In genomic region chr1:181512430-181513129, GRCm38 (mm10) we compare ENCODE assay signal across 34 mouse cellular contexts. TPM values are rescaled to one million over a fixed set of nuclear protein-coding genes. Genes with fewer than 3 reads are reported as not detected.
DNase-seq lines count a peak whose midpoint lies in the region; ATAC-seq and TF ChIP-seq lines count a peak whose summit lies in the region.
"Had no signal": no experiment of that assay in that cellular context is flagged by ENCODE, and none has a peak within 500 bp of the region (broad histone marks: within the 10 kb centered on the region; RNA-seq: fewer than 3 reads in every experiment).

No protein-coding gene starts in this region.

- no peaks in the 10 kb centered on the region for H3K27me3 ChIP-seq in lung, embryonic 14.5 days (ENCODE audit: insufficient read depth, low read length)
- H3K27me3 ChIP-seq in lung, postnatal 0 days (replicated peaks; ENCODE audit: insufficient read depth, low read length), result no peaks in the 10 kb centered on the region
- H3K27me3 ChIP-seq: CH12.LX; embryonic facial prominence, embryonic 12.5 days; embryonic facial prominence, embryonic 15.5 days; heart, embryonic 12.5 days; heart, embryonic 15.5 days; hindbrain, embryonic 13.5 days; Patski had no signal

- no peak for TF ChIP-seq POLR2A in lung, adult 2 months (IDR thresholded peaks at IDR 0.05; ENCODE audit: borderline replicate concordance, extremely low read depth, low read depth, low read length)

- H3K4me1 ChIP-seq in lung, embryonic 14.5 days (ENCODE audit: insufficient read depth), result no peaks in the 10 kb centered on the region
- no peaks in the 10 kb centered on the region for H3K4me1 ChIP-seq in lung, postnatal 0 days (ENCODE audit: insufficient read depth, low read depth, low read length)
- H3K4me1 ChIP-seq in lung, adult 2 months (ENCODE audit: control insufficient read depth, insufficient read depth, low read length), result no peaks in the 10 kb centered on the region
- H3K4me1 ChIP-seq: embryonic facial prominence, embryonic 12.5 days; heart, embryonic 15.5 days; hindbrain, embryonic 10.5 days; hindbrain, embryonic 13.5 days had no signal

- H3K4me2 ChIP-seq in lung, embryonic 14.5 days, result no peak overlapping the region
- no peak overlapping the region for H3K4me2 ChIP-seq in lung, postnatal 0 days (replicated peaks; ENCODE audit: low read depth, low read length)
- H3K4me2 ChIP-seq: embryonic facial prominence, embryonic 12.5 days; embryonic facial prominence, embryonic 15.5 days; heart, embryonic 12.5 days; heart, embryonic 15.5 days; hindbrain, embryonic 13.5 days had no signal

- H3K4me3 ChIP-seq in lung, embryonic 14.5 days (ENCODE audit: low read depth, low read length), result no peak overlapping the region
- H3K4me3 ChIP-seq in lung, postnatal 0 days (ENCODE audit: low read depth, low read length), result no peak overlapping the region
- no peak overlapping the region for H3K4me3 ChIP-seq in lung, adult 2 months (replicated peaks; ENCODE audit: extremely low read depth, low read depth, low read length)
- H3K4me3 ChIP-seq: embryonic facial prominence, embryonic 12.5 days; embryonic facial prominence, embryonic 15.5 days; gastrocnemius, adult 2 months; heart, embryonic 12.5 days; heart, embryonic 15.5 days; hindbrain, embryonic 10.5 days; hindbrain, embryonic 13.5 days had no signal

- H3K9me3 ChIP-seq in lung, embryonic 14.5 days (ENCODE audit: low read depth, low read length), result no peaks in the 10 kb centered on the region
- no peaks in the 10 kb centered on the region for H3K9me3 ChIP-seq in lung, postnatal 0 days (ENCODE audit: low read length)
- H3K9me3 ChIP-seq: embryonic facial prominence, embryonic 12.5 days; embryonic facial prominence, embryonic 15.5 days; G1E; heart, embryonic 12.5 days; heart, embryonic 15.5 days; hindbrain, embryonic 10.5 days; hindbrain, embryonic 13.5 days had no signal

- no peaks in the 10 kb centered on the region for H3K36me3 ChIP-seq in lung, embryonic 14.5 days (ENCODE audit: insufficient read depth)
- H3K36me3 ChIP-seq in lung, postnatal 0 days (ENCODE audit: insufficient read depth, low read length), result no peaks in the 10 kb centered on the region
- H3K36me3 ChIP-seq: embryonic facial prominence, embryonic 12.5 days; embryonic facial prominence, embryonic 15.5 days; G1E; heart, embryonic 12.5 days; heart, embryonic 15.5 days; hindbrain, embryonic 10.5 days; hindbrain, embryonic 13.5 days had no signal

- H3K9ac ChIP-seq in lung, embryonic 14.5 days, result no peak overlapping the region
- no peak overlapping the region for H3K9ac ChIP-seq in lung, postnatal 0 days (replicated peaks; ENCODE audit: low read depth)
- H3K9ac ChIP-seq: embryonic facial prominence, embryonic 12.5 days; embryonic facial prominence, embryonic 15.5 days; forebrain, postnatal 0 days; heart, embryonic 12.5 days; heart, embryonic 15.5 days; hindbrain, embryonic 13.5 days had no signal

- peak; percentile 84 for DNase-seq in heart, adult 11 months
- DNase-seq in heart, adult 8-10 months (ENCODE audit: low spot score), result no peak
- peak; percentile 81 for DNase-seq in lung, embryonic 14.5 days
- no peak for DNase-seq in lung, postnatal 36 days
- DNase-seq in lung, postnatal 0 days (ENCODE audit: low spot score), result peak; percentile 9
- DNase-seq in lung, adult 2 months, result no peak
- no peak for DNase-seq in adrenal gland, postnatal 10 days
- DNase-seq: adrenal gland, postnatal 14 days; cerebellum, adult 11 months; cerebellum, adult 2 months; cerebellum, adult 9-11 months; cerebellum, postnatal 25 days; forebrain, postnatal 0 days; gastrocnemius, adult 2 months; gastrocnemius, postnatal 14 days; heart, adult 18-20 months; heart, postnatal 10 days; heart, postnatal 36 days had no signal

- 56% methylated on average over 15 of the region's 15 CpGs for WGBS in lung, embryonic 14.5 days
- WGBS in lung, postnatal 0 days, result 57% methylated on average over 15 of the region's 15 CpGs
- WGBS in lung, adult 2 months, result 73% methylated on average over 15 of the region's 15 CpGs

- peak; percentile 90 for ATAC-seq in lung, embryonic 14.5 days (ENCODE audit: insufficient read depth)
- ATAC-seq in lung, postnatal 0 days, result peak; percentile 54
- ATAC-seq: forebrain, embryonic 14.5 days; forebrain, postnatal 0 days; hindbrain, embryonic 16.5 days; Patski had no signal

- no peak for TF ChIP-seq EP300 in lung, postnatal 0 days (IDR thresholded peaks at IDR 0.05)

- TF ChIP-seq CTCF in lung, embryonic 14.5 days (IDR thresholded peaks at IDR 0.05; ENCODE audit: low read depth), result no peak
- TF ChIP-seq CTCF in lung, postnatal 0 days (IDR thresholded peaks at IDR 0.05), result no peak
- no peak for TF ChIP-seq CTCF in lung, adult 2 months (IDR thresholded peaks at IDR 0.05; ENCODE audit: insufficient read depth, low read length)

- H3K27ac ChIP-seq in lung, embryonic 14.5 days (ENCODE audit: low read depth), result peak overlapping the region; percentile 20; the same call in 1 of the 2 replicates
- H3K27ac ChIP-seq in lung, postnatal 0 days (ENCODE audit: low read length), result no peak overlapping the region
- H3K27ac ChIP-seq: embryonic facial prominence, embryonic 12.5 days; embryonic facial prominence, embryonic 15.5 days; gastrocnemius, adult 2 months; heart, embryonic 15.5 days; hindbrain, embryonic 10.5 days; hindbrain, embryonic 13.5 days had no signal

RNA-seq across cellular contexts. Expression of gene Ccdc121, which starts 1.3 kb away (rescaled TPM):
- total RNA-seq in heart, adult 8-10 months (2022), result not detected
- 0.20 and 0.60 TPM in 2 replicates for polyA plus RNA-seq in lung, embryonic 14.5 days (2014; fragmentation: Nextera tagmentation; extraction: Ambion mirVana)
- polyA plus RNA-seq in lung, postnatal 0 days (2015; fragmentation: Nextera tagmentation; extraction: Ambion mirVana), result 0.86 and 1.6 TPM in 2 replicates
- 0.79 and 1.2 TPM in 2 replicates for polyA plus RNA-seq in lung, adult 2 months (2012; rRNA removed)
- total RNA-seq in adrenal gland, postnatal 10 days (2021), result not detected
- total RNA-seq: adrenal gland, adult 18-20 months; adrenal gland, postnatal 14 days; adrenal gland, postnatal 4 days; CH12.LX; common myeloid progenitor, adult 5-6 weeks; gastrocnemius, adult 2 months; gastrocnemius, postnatal 14 days; gastrocnemius, postnatal 4 days; heart, adult 18-20 months; heart, postnatal 10 days; heart, postnatal 36 days had no signal
- polyA plus RNA-seq: forebrain, embryonic 11.5 days; G1E; hindbrain, embryonic 13.5 days; Patski had no signal

Comparison
In these comparisons a context has a peak if more than half of its experiments do, and no peak if none do; other contexts are left out.
1. DNase-seq: peak in heart, adult 11 months (single experiment), lung, embryonic 14.5 days (single experiment) and lung, postnatal 0 days (single experiment); none in heart, adult 8-10 months (single experiment), lung, postnatal 36 days (single experiment), lung, adult 2 months (single experiment) and adrenal gland, postnatal 10 days (single experiment).